Mouse (Mus musculus): ENCODE results near the gene Mipep. TPM values are rescaled to one million over a fixed set of nuclear protein-coding genes. Genes with fewer than 3 reads are reported as not detected.

Mipep gene
- polyA plus RNA-seq, 1 experiment from 2014 or later, result 20.3 TPM

DNA sequence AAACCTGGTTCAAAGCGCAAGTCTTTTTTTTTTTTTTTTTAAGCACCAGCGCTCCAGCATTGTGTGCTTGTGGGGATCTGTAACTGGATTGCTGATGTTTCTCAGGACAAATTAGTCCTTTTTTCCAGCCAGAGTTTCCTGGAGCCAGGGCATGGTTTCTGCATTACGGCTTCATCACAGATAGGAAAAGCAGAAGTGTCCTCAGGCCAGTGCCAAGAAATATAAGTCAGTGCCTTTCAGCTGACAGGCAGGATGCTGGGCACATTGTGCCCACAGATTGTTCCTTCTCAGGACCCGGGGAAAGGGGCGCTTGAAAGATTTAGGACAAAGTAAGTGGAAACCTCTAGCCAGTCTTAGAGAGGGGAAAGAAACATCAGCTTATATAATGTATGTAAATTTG is 20.6 kb upstream of the Mipep start:
- ATAC-seq, result no peak
- no peaks in the 10 kb centered on the region for H3K4me1 ChIP-seq (ENCODE audit: control insufficient read depth, insufficient read depth, low read length)
- no peaks in the 10 kb centered on the region for H3K27me3 ChIP-seq (ENCODE audit: control insufficient read depth, insufficient read depth, low read depth, low read length)

GRCm38 (mm10) chr14:60764526-60764925 is 19.8 kb upstream of the Mipep start:
- no peak overlapping the region for H3K4me3 ChIP-seq (ENCODE audit: low read depth, low read length)
- ATAC-seq, result no peak
- no peak overlapping the region for H3K9ac ChIP-seq (ENCODE audit: low read depth, low read length)
- H3K4me1 ChIP-seq (ENCODE audit: control insufficient read depth, insufficient read depth, low read length), result no peaks in the 10 kb centered on the region
- no peaks in the 10 kb centered on the region for H3K27me3 ChIP-seq (ENCODE audit: control insufficient read depth, insufficient read depth, low read depth, low read length)
- 81% methylated on average over 4 of the region's 4 CpGs for WGBS
- H3K27ac ChIP-seq (ENCODE audit: low read length), result no peak overlapping the region
- no peak overlapping the region for H3K4me2 ChIP-seq (ENCODE audit: low read length)
- H3K36me3 ChIP-seq (ENCODE audit: control insufficient read depth, insufficient read depth, low read length), result no peaks in the 10 kb centered on the region
- H3K9me3 ChIP-seq (replicated peaks; ENCODE audit: control insufficient read depth, low read length, poor library complexity, severe bottlenecking), result no peaks in the 10 kb centered on the region

More for the DNA sequence above, 20.6 kb upstream of the Mipep start:
- Histone ChIP-seq H3K36me3 (ENCODE audit: control insufficient read depth, insufficient read depth, low read length) (no peaks in the 10 kb centered on the region), H3K4me3 (ENCODE audit: low read depth, low read length) (no peak overlapping the region), H3K4me2 (ENCODE audit: low read length) (no peak overlapping the region), H3K9ac (ENCODE audit: low read depth, low read length) (no peak overlapping the region), H3K27ac (ENCODE audit: low read length) (no peak overlapping the region), H3K9me3 (replicated peaks; ENCODE audit: control insufficient read depth, low read length, poor library complexity, severe bottlenecking) (no peaks in the 10 kb centered on the region)
- WGBS, result 88% methylated on average over 5 of the region's 5 CpGs

- Histone ChIP-seq H3K9me3 (replicated peaks; ENCODE audit: control insufficient read depth, low read length, poor library complexity, severe bottlenecking) (no peaks in the 10 kb centered on the region), H3K9ac (ENCODE audit: low read depth, low read length) (no peak overlapping the region), H3K27ac (ENCODE audit: low read length) (no peak overlapping the region), H3K27me3 (ENCODE audit: control insufficient read depth, insufficient read depth, low read depth, low read length) (no peaks in the 10 kb centered on the region), H3K4me3 (ENCODE audit: low read depth, low read length) (no peak overlapping the region), H3K36me3 (ENCODE audit: control insufficient read depth, insufficient read depth, low read length) (no peaks in the 10 kb centered on the region), H3K4me2 (ENCODE audit: low read length) (no peak overlapping the region), H3K4me1 (ENCODE audit: control insufficient read depth, insufficient read depth, low read length) (no peaks in the 10 kb centered on the region)
- 56% methylated on average over 2 of the region's 2 CpGs for WGBS
- ATAC-seq, result no peak
Measured at GRCm38 (mm10) chr14:60765025-60765424, 19.3 kb upstream of the Mipep start.

DNA sequence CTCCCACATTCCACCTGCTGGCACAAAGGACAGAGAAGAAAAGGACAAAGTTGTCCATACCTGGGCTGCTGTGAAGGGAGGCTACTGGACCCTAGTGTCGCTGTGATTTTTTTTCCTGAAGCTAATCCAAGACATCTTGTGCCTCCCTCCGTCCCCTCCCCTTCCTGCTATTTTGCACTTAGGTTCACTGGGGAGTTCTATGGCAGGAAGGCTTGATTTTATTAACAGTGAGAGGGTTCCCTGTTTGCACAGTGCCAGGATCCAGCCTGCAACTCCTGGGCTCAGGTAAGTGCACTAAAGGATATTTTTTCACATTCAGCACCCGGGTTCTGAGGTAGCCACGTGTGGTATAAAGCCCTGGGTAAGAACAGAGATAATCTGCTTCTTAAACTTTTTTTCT is 16.5 kb upstream of the Mipep start, which contains the start of gene C1qtnf9:
C1qtnf9 (plus strand) TSS at position 251 of the 400 bp plus-strand sequence.
- H3K4me3 ChIP-seq (ENCODE audit: low read depth, low read length), result no peak within 1 kb of the TSS

DNA sequence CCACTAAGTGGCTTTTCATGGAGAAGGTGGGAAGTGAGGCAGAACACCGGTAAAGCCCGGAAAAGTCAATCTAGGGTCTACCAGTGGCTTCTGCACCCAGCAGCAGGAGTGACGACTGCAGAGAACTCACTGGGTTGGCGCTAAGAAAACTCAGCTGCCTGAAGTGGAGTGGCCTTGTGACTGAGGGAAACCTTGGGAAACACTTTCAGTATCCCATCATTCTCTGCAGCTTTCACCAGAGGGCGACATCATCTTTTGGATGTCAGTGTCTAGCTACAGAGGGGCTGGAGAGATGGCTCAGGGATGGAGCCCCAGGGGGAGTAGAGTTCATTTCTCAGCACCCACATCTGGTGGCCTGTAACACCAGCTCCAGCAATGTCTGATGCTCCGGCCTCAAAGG is 15.0 kb upstream of the Mipep start:
- H3K9ac ChIP-seq (ENCODE audit: low read depth, low read length), result no peak overlapping the region
- no peak overlapping the region for H3K27ac ChIP-seq (ENCODE audit: low read length)
- H3K4me1 ChIP-seq (ENCODE audit: control insufficient read depth, insufficient read depth, low read length), result no peaks in the 10 kb centered on the region
- H3K9me3 ChIP-seq (replicated peaks; ENCODE audit: control insufficient read depth, low read length, poor library complexity, severe bottlenecking), result no peaks in the 10 kb centered on the region
- no peak overlapping the region for H3K4me3 ChIP-seq (ENCODE audit: low read depth, low read length)
- H3K27me3 ChIP-seq (ENCODE audit: control insufficient read depth, insufficient read depth, low read depth, low read length), result no peaks in the 10 kb centered on the region
- WGBS, result 49% methylated on average over 6 of the region's 6 CpGs
- H3K4me2 ChIP-seq (ENCODE audit: low read length), result no peak overlapping the region
- H3K36me3 ChIP-seq (ENCODE audit: control insufficient read depth, insufficient read depth, low read length), result no peaks in the 10 kb centered on the region
- ATAC-seq, result no peak

More for the DNA sequence above, 16.5 kb upstream of the Mipep start, which contains the start of gene C1qtnf9:
- no peaks in the 10 kb centered on the region for H3K4me1 ChIP-seq (ENCODE audit: control insufficient read depth, insufficient read depth, low read length)
- no peak within 1 kb of the TSS for H3K4me2 ChIP-seq (ENCODE audit: low read length)
- WGBS, result 73% methylated on average over 4 of the region's 4 CpGs
- no peaks in the 10 kb centered on the region for H3K36me3 ChIP-seq (ENCODE audit: control insufficient read depth, insufficient read depth, low read length)
- H3K9ac ChIP-seq (ENCODE audit: low read depth, low read length), result no peak within 1 kb of the TSS
- ATAC-seq, result no peak
- H3K9me3 ChIP-seq (replicated peaks; ENCODE audit: control insufficient read depth, low read length, poor library complexity, severe bottlenecking), result no peaks in the 10 kb centered on the region
- H3K27me3 ChIP-seq (ENCODE audit: control insufficient read depth, insufficient read depth, low read depth, low read length), result no peaks in the 10 kb centered on the region
- H3K27ac ChIP-seq (ENCODE audit: low read length), result no peak within 1 kb of the TSS

GRCm38 (mm10) chr14:60770594-60770993 is 13.8 kb upstream of the Mipep start:
- Histone ChIP-seq H3K9me3 (replicated peaks; ENCODE audit: control insufficient read depth, low read length, poor library complexity, severe bottlenecking) (no peaks in the 10 kb centered on the region), H3K27me3 (ENCODE audit: control insufficient read depth, insufficient read depth, low read depth, low read length) (no peaks in the 10 kb centered on the region), H3K36me3 (ENCODE audit: control insufficient read depth, insufficient read depth, low read length) (no peaks in the 10 kb centered on the region), H3K4me1 (ENCODE audit: control insufficient read depth, insufficient read depth, low read length) (no peaks in the 10 kb centered on the region), H3K4me3 (ENCODE audit: low read depth, low read length) (no peak overlapping the region), H3K27ac (ENCODE audit: low read length) (no peak overlapping the region), H3K9ac (ENCODE audit: low read depth, low read length) (no peak overlapping the region), H3K4me2 (ENCODE audit: low read length) (peak overlapping the region; percentile 59; the same call in 1 of the 2 replicates)
- peak; percentile 38; the same call in 1 of the 2 replicates for ATAC-seq
- WGBS, result 72% methylated on average over 6 of the region's 6 CpGs

GRCm38 (mm10) chr14:60771057-60771456 is 13.3 kb upstream of the Mipep start:
- H3K27ac ChIP-seq (ENCODE audit: low read length), result no peak overlapping the region; the same call in 1 of the 2 replicates
- H3K9ac ChIP-seq (ENCODE audit: low read depth, low read length), result peak overlapping the region; percentile 56; the same call in 1 of the 2 replicates
- no peaks in the 10 kb centered on the region for H3K36me3 ChIP-seq (ENCODE audit: control insufficient read depth, insufficient read depth, low read length)

DNA sequence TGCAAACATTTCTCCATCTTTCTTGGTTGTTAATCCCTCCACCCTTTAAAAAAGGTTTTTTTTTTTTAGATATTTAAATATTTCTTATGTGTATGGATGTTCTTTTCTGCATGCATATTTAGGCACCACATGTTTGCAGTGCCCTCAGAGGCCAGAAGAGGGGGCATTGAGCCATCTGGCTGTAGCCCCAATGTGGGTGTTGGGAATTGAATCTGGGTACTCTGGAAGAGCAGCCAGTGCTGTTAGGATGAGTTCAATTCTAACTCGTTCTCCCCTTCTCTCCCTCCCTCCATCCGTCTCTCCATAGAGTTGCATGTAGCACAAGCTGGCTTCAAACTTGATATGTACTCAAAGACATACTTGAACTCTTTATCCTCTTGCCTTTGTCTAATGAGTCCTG is 10.9 kb upstream of the Mipep start:
- Histone ChIP-seq H3K4me1 (ENCODE audit: control insufficient read depth, insufficient read depth, low read length) (no peaks in the 10 kb centered on the region), H3K27me3 (ENCODE audit: control insufficient read depth, insufficient read depth, low read depth, low read length) (no peaks in the 10 kb centered on the region), H3K27ac (ENCODE audit: low read length) (no peak overlapping the region), H3K9ac (ENCODE audit: low read depth, low read length) (no peak overlapping the region), H3K4me3 (ENCODE audit: low read depth, low read length) (no peak overlapping the region), H3K9me3 (replicated peaks; ENCODE audit: control insufficient read depth, low read length, poor library complexity, severe bottlenecking) (no peaks in the 10 kb centered on the region), H3K4me2 (ENCODE audit: low read length) (no peak overlapping the region), H3K36me3 (ENCODE audit: control insufficient read depth, insufficient read depth, low read length) (no peaks in the 10 kb centered on the region)
- ATAC-seq, result no peak
- WGBS, result 83% methylated on average over 2 of the region's 2 CpGs

More at GRCm38 (mm10) chr14:60771057-60771456, 13.3 kb upstream of the Mipep start:
- no peaks in the 10 kb centered on the region for H3K4me1 ChIP-seq (ENCODE audit: control insufficient read depth, insufficient read depth, low read length)
- H3K4me3 ChIP-seq (ENCODE audit: low read depth, low read length), result peak overlapping the region; percentile 37
- peak overlapping the region; percentile 59 for H3K4me2 ChIP-seq (ENCODE audit: low read length)
- WGBS, result 2% methylated on average over 8 of the region's 8 CpGs
- ATAC-seq, result peak; percentile 77
- no peaks in the 10 kb centered on the region for H3K27me3 ChIP-seq (ENCODE audit: control insufficient read depth, insufficient read depth, low read depth, low read length)
- H3K9me3 ChIP-seq (replicated peaks; ENCODE audit: control insufficient read depth, low read length, poor library complexity, severe bottlenecking), result no peaks in the 10 kb centered on the region

- Histone ChIP-seq H3K4me3 (ENCODE audit: low read depth, low read length) (no peak overlapping the region), H3K36me3 (ENCODE audit: control insufficient read depth, insufficient read depth, low read length) (no peaks in the 10 kb centered on the region), H3K4me2 (ENCODE audit: low read length) (no peak overlapping the region), H3K9ac (ENCODE audit: low read depth, low read length) (no peak overlapping the region), H3K4me1 (ENCODE audit: control insufficient read depth, insufficient read depth, low read length) (no peaks in the 10 kb centered on the region), H3K27ac (ENCODE audit: low read length) (no peak overlapping the region), H3K9me3 (replicated peaks; ENCODE audit: control insufficient read depth, low read length, poor library complexity, severe bottlenecking) (no peaks in the 10 kb centered on the region), H3K27me3 (ENCODE audit: control insufficient read depth, insufficient read depth, low read depth, low read length) (no peaks in the 10 kb centered on the region)
- no peak for ATAC-seq
- WGBS, result 90% methylated on average over 8 of the region's 8 CpGs
Measured at GRCm38 (mm10) chr14:60776521-60776920, 7.9 kb upstream of the Mipep start.

Measured in midbrain, embryonic 16.5 days (tissue).